In the genomic region with DNA sequence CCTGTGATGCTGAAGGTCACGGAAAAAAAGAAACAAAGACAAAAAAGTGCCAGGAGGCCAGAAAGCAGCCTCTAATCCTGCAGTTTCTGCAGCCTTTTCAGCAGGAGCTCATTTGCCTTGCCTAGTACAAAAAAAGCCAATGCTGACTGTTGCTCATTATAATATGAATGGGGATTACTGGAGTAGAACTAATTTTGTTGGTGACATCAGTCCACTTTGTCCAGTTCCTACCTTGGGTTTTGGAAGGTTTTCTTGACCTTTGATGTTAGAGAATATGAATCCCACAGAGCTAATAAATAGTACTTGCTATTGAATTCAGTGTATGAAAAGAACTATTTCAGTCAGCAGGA, we compare ENCODE assay signal across 9 mouse cellular contexts. TPM values are rescaled to one million over a fixed set of nuclear protein-coding genes. Genes with fewer than 3 reads are reported as not detected.
DNase-seq lines count a peak whose midpoint lies in the region; ATAC-seq and TF ChIP-seq lines count a peak whose summit lies in the region.
"Had no signal": no experiment of that assay in that cellular context is flagged by ENCODE, and none has a peak within 500 bp of the region (broad histone marks: within the 10 kb centered on the region; RNA-seq: fewer than 3 reads in every experiment).

No protein-coding gene starts in this region.

- no peak overlapping the region for H3K27ac ChIP-seq in cerebellum, adult 2 months (ENCODE audit: insufficient read depth, low read length)
- peak overlapping the region; percentile 69; the same call in 1 of the 2 replicates for H3K27ac ChIP-seq in spleen, adult 2 months (ENCODE audit: insufficient read depth, low read length)
- peak overlapping the region; percentile 85 for H3K27ac ChIP-seq in liver, embryonic 12.5 days
- H3K27ac ChIP-seq in stomach, postnatal 0 days (replicated peaks) = no peak overlapping the region; the same call in 1 of the 2 replicates

- no peaks in the 10 kb centered on the region for H3K36me3 ChIP-seq in spleen, adult 2 months (ENCODE audit: control insufficient read depth, insufficient read depth, low read length)
- H3K36me3 ChIP-seq in liver, embryonic 12.5 days = no peaks in the 10 kb centered on the region
- H3K36me3 ChIP-seq in stomach, postnatal 0 days (ENCODE audit: control insufficient read depth, insufficient read depth, low read length) = no peaks in the 10 kb centered on the region

- H3K4me3 ChIP-seq in cerebellum, adult 2 months (replicated peaks; ENCODE audit: insufficient read depth, low read depth, low read length) = peak overlapping the region; percentile 85
- peak overlapping the region; percentile 78 for H3K4me3 ChIP-seq in spleen, adult 2 months (ENCODE audit: extremely low read depth, insufficient read depth, insufficient read length)
- peak overlapping the region; percentile 77 for H3K4me3 ChIP-seq in liver, embryonic 12.5 days
- peak overlapping the region; percentile 79 for H3K4me3 ChIP-seq in stomach, postnatal 0 days (ENCODE audit: low read depth, low read length)

- 0% methylated on average over 1 of the region's 1 CpGs for WGBS in cerebellum, adult 2 months
- WGBS in spleen, adult 2 months = 5% methylated on average over 1 of the region's 1 CpGs
- 0% methylated on average over 1 of the region's 1 CpGs for WGBS in liver, embryonic 12.5 days (ENCODE audit: insufficient replicate concordance)
- 0% methylated on average over 1 of the region's 1 CpGs for WGBS in stomach, postnatal 0 days

- H3K27me3 ChIP-seq in cerebellum, adult 2 months (ENCODE audit: control insufficient read depth, insufficient read depth, low read length) = no peaks in the 10 kb centered on the region
- H3K27me3 ChIP-seq in spleen, adult 2 months (ENCODE audit: control insufficient read depth, insufficient read depth, low read length) = no peaks in the 10 kb centered on the region
- no peaks in the 10 kb centered on the region for H3K27me3 ChIP-seq in liver, embryonic 12.5 days (replicated peaks)
- H3K27me3 ChIP-seq in stomach, postnatal 0 days (ENCODE audit: control insufficient read depth, insufficient read depth, low read length) = no peaks in the 10 kb centered on the region

- H3K4me1 ChIP-seq in cerebellum, adult 2 months (ENCODE audit: control insufficient read depth, insufficient read depth, low read length) = no peaks in the 10 kb centered on the region
- no peaks in the 10 kb centered on the region for H3K4me1 ChIP-seq in spleen, adult 2 months (ENCODE audit: control insufficient read depth, insufficient read depth, insufficient read length)
- H3K4me1 ChIP-seq in liver, embryonic 12.5 days = peaks cover 38% of the 10 kb centered on the region
- H3K4me1 ChIP-seq in stomach, postnatal 0 days (replicated peaks; ENCODE audit: control insufficient read depth, insufficient read depth) = no peaks in the 10 kb centered on the region

- TF ChIP-seq CTCF in cerebellum, adult 2 months (IDR thresholded peaks at IDR 0.05; ENCODE audit: borderline replicate concordance, insufficient read depth, low read depth, low read length) = no peak
- TF ChIP-seq CTCF in spleen, adult 2 months (IDR thresholded peaks at IDR 0.05; ENCODE audit: extremely low read depth, insufficient read depth, insufficient read length, insufficient replicate concordance) = no peak
- no peak for TF ChIP-seq CTCF in stomach, postnatal 0 days (IDR thresholded peaks at IDR 0.05; ENCODE audit: low read depth)

- ATAC-seq in liver, embryonic 12.5 days = no peak
- ATAC-seq in stomach, postnatal 0 days (ENCODE audit: low FRiP score, low TSS enrichment) = no peak

- no peak for DNase-seq in cerebellum, adult 2 months
- DNase-seq in cerebellum, postnatal 36 days = no peak
- DNase-seq in spleen, adult 2 months (ENCODE audit: low read depth in 1 of 2, low spot score in 2 of 2) = no peak
- DNase-seq in spleen, postnatal 36 days (ENCODE audit: low spot score in 2 of 2) = no peak
- DNase-seq in stomach, postnatal 0 days (ENCODE audit: low spot score) = no peak
- no peak for DNase-seq in cerebellum, postnatal 10 days
- DNase-seq in adrenal gland, postnatal 4 days (ENCODE audit: low spot score in 2 of 2) = no peak
- DNase-seq: cerebellum, adult 11-12 months had no signal

- peak overlapping the region; percentile 79 for H3K4me2 ChIP-seq in liver, embryonic 12.5 days
- H3K4me2 ChIP-seq in stomach, postnatal 0 days (replicated peaks; ENCODE audit: low read depth) = peak overlapping the region; percentile 66

- no peaks in the 10 kb centered on the region for H3K9me3 ChIP-seq in liver, embryonic 12.5 days (replicated peaks)
- H3K9me3 ChIP-seq in stomach, postnatal 0 days (ENCODE audit: control insufficient read depth, low read length) = no peaks in the 10 kb centered on the region

- no peak for TF ChIP-seq POLR2A in cerebellum, adult 2 months (IDR thresholded peaks at IDR 0.05; ENCODE audit: borderline replicate concordance, insufficient read depth, low read length)
- TF ChIP-seq POLR2A in spleen, adult 2 months (IDR thresholded peaks at IDR 0.05; ENCODE audit: low read depth, low read length) = no peak

- peak overlapping the region; percentile 76 for H3K9ac ChIP-seq in liver, embryonic 12.5 days
- H3K9ac ChIP-seq in stomach, postnatal 0 days (ENCODE audit: low read length) = peak overlapping the region; percentile 69

- TF ChIP-seq EP300 in stomach, postnatal 0 days (optimal IDR thresholded peaks at IDR 0.05) = no peak

RNA-seq across cellular contexts. Expression of gene Mettl15, which starts 0.8 kb away (rescaled TPM):
- 10.9 and 11.7 TPM in 2 replicates for polyA plus RNA-seq in cerebellum, adult 2 months (2012; rRNA removed)
- 1.2 and 1.4 TPM in 2 replicates for polyA plus RNA-seq in spleen, adult 2 months (2012; rRNA removed)
- polyA plus RNA-seq in liver, embryonic 12.5 days (2016; fragmentation: Nextera tagmentation; extraction: Ambion mirVana) = 9.3 and 9.5 TPM in 2 replicates
- 6.4 TPM in 2 replicates for polyA plus RNA-seq in stomach, postnatal 0 days (2015; fragmentation: Nextera tagmentation; extraction: Ambion mirVana)
- 1 to 10 TPM; 9.3 to 9.6 TPM for total RNA-seq in adrenal gland, postnatal 4 days (2021)

RNA-seq across cellular contexts. Expression of gene Kif18a, which starts 0.8 kb away (rescaled TPM):
- 0.74 and 1.2 TPM in 2 replicates for polyA plus RNA-seq in cerebellum, adult 2 months (2012; rRNA removed)
- polyA plus RNA-seq in spleen, adult 2 months (2012; rRNA removed) = 0.38 and 0.48 TPM in 2 replicates
- 29.3 and 29.7 TPM in 2 replicates for polyA plus RNA-seq in liver, embryonic 12.5 days (2016; fragmentation: Nextera tagmentation; extraction: Ambion mirVana)
- polyA plus RNA-seq in stomach, postnatal 0 days (2015; fragmentation: Nextera tagmentation; extraction: Ambion mirVana) = 3.7 and 4.3 TPM in 2 replicates
- total RNA-seq in adrenal gland, postnatal 4 days (2021) = 1 to 10 TPM; 7.1 to 7.4 TPM

Comparison
In these comparisons a context has a peak if more than half of its experiments do, and no peak if none do; other contexts are left out.
1. H3K27ac ChIP-seq: peak in spleen, adult 2 months (single experiment) and liver, embryonic 12.5 days (single experiment); none in cerebellum, adult 2 months (single experiment) and stomach, postnatal 0 days (single experiment).
2. Peak in every context shown above with its lines, with median percentiles within 50 percentile points of each other: H3K4me3 ChIP-seq.